Mouse (Mus musculus) gastrocnemius, adult 8-10 months (tissue): ENCODE data around the gene Mob3c. TPM values are rescaled to one million over a fixed set of nuclear protein-coding genes. Genes with fewer than 3 reads are reported as not detected.
A peak's percentile ranks its signal among the peaks of the same experiment; 100 is the strongest.

Experiments used
- DNase-seq, 2 experiments: peaks; one replicate each; pipeline ENCODE4 v3.0.0; 2022; ENCODE audit warnings: low spot score in 2 of 2
- total RNA-seq, 4 experiments: library from RNA; stranded (reverse); gene quantifications; 2 replicates each; pipeline ENCODE4 v1.2.4; 2022

Gene Mob3c
- 1 to 10 TPM; 1.5 to 4.3 (median 2.1) TPM for total RNA-seq

GRCm38 (mm10) chr4:115827888-115828571 is at the start of gene Mob3c:
TSS of gene Mob3c (plus strand) at chr4:115828092.
- peak; percentile 75 to 79 for DNase-seq

GRCm38 (mm10) chr4:115780269-115780668 is 47.6 kb upstream of the Mob3c start:
- DNase-seq = no peak

- DNase-seq = no peak
These were observed 47.0 kb upstream of the Mob3c start, which contains the start of gene Tex38 for GRCm38 (mm10) chr4:115780918-115781317. TSS of gene Tex38 (minus strand) at chr4:115781018.

GRCm38 (mm10) chr4:115782026-115782805 is 45.7 kb upstream of the Mob3c start:
- peak in 1 of 2 experiments; percentile 22 for DNase-seq

- peak; percentile 56 to 65 for DNase-seq
These were observed 43.0 kb upstream of the Mob3c start, which contains the start of gene Atpaf1 for GRCm38 (mm10) chr4:115784769-115785510. TSS of gene Atpaf1 (plus strand) at chr4:115784812.

GRCm38 (mm10) chr4:115785511-115786034 is 42.3 kb upstream of the Mob3c start:
- DNase-seq = no peak

GRCm38 (mm10) chr4:115790864-115791263 is 37.0 kb upstream of the Mob3c start:
- DNase-seq = no peak

- no peak for DNase-seq
These were observed 32.5 kb upstream of the Mob3c start for GRCm38 (mm10) chr4:115795360-115795759.

GRCm38 (mm10) chr4:115799981-115800380 is 27.9 kb upstream of the Mob3c start:
- no peak for DNase-seq

- DNase-seq = no peak
These were observed 15.6 kb upstream of the Mob3c start for GRCm38 (mm10) chr4:115812326-115812725.

GRCm38 (mm10) chr4:115815606-115816005 is 12.3 kb upstream of the Mob3c start:
- DNase-seq = no peak

GRCm38 (mm10) chr4:115820199-115820598 is 7.7 kb upstream of the Mob3c start:
- DNase-seq = no peak

- DNase-seq = no peak
These were observed 6.9 kb upstream of the Mob3c start for GRCm38 (mm10) chr4:115820944-115821343.

GRCm38 (mm10) chr4:115821431-115821830 is 6.5 kb upstream of the Mob3c start:
- DNase-seq = no peak

GRCm38 (mm10) chr4:115821928-115822327 is 6.0 kb upstream of the Mob3c start:
- no peak for DNase-seq

- DNase-seq = no peak
These were observed 3.7 kb upstream of the Mob3c start for GRCm38 (mm10) chr4:115824178-115824577.

GRCm38 (mm10) chr4:115825271-115825670 is 2.6 kb upstream of the Mob3c start:
- no peak for DNase-seq

- no peak for DNase-seq
These were observed 826 bp upstream of the Mob3c start for GRCm38 (mm10) chr4:115827066-115827465.

GRCm38 (mm10) chr4:115827535-115827887 is 381 bp upstream of the Mob3c start:
- DNase-seq = no peak

GRCm38 (mm10) chr4:115828572-115828902 is 645 bp downstream of the Mob3c start:
- DNase-seq = no peak

GRCm38 (mm10) chr4:115830491-115830890 is 2.6 kb downstream of the Mob3c start:
- DNase-seq = no peak

- DNase-seq = no peak
These were observed 3.3 kb downstream of the Mob3c start for GRCm38 (mm10) chr4:115831221-115831620.
